Comparison of ENCODE assay signal across 1 mouse cellular context in the genomic region with DNA sequence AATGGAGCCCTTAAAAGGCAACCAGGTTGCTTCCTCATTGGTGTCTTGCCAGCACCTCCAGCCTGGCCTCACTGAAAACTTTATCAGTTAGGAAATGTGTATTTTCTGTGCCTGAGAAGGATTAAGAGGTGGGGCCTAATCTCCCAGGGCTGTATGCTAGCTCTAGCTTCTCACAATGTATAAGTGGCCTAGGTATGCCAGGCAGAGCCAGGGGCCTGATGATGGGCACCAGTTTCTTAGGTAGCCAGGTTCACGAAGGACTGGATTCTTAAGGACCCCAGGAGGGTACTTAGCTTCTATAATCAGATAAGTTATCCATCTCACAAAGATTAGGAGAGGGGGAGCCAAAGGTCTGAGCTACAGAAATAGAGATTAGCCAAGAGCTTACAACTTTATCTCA.
TF ChIP-seq lines count a peak whose summit lies in the region.

No protein-coding gene starts in this region.

TF ChIP-seq in MEL, 35 proteins besides CTCF, POLR2A, EP300 and RAD21 (continued from another document):
- TF ChIP-seq ELF1 (IDR thresholded peaks at IDR 0.05; ENCODE audit: low read depth, low read length): peak; percentile 38; the same call in 1 of the 2 replicates
TF ChIP-seq in MEL: peak in this region for 1.
